Mouse (Mus musculus): Measurements from ENCODE around the gene F12. TPM values are rescaled to one million over a fixed set of nuclear protein-coding genes. Genes with fewer than 3 reads are reported as not detected.

Gene F12
- total and polyA plus RNA-seq, 2 experiments from 2014 or later, result not detected

DNA sequence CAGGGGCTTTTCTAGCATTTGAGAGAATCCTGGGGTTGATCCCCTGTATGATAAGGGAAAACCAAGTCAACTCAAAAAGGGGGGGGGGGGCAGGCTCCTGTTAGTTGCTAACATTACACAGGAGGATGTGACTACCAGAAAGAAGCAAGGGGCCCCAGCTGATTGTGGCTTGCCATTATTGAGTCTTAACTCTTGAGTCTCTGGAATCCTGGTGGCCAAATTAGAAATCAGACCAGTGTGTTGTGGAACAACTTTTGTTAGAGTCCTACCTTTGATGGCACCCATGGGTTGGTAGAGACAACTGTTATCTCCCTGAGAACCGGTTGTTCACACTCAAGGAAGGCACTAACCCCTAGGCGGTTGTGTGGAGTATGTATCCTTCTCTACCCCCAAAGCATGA lies 36.4 kb upstream of the F12 start:
- H3K27ac ChIP-seq (ENCODE audit: low read depth), result no peak overlapping the region
- H3K9me3 ChIP-seq (replicated peaks; ENCODE audit: control insufficient read depth, low read length), result no peaks in the 10 kb centered on the region
- H3K4me3 ChIP-seq (ENCODE audit: low read depth, low read length), result no peak overlapping the region
- no peak for ATAC-seq (ENCODE audit: insufficient read depth, low read depth)
- peaks cover 13% of the 10 kb centered on the region for H3K4me1 ChIP-seq (ENCODE audit: control insufficient read depth, insufficient read depth)
- peaks cover 30% of the 10 kb centered on the region for H3K27me3 ChIP-seq (ENCODE audit: control insufficient read depth, insufficient read depth, low read length)
- H3K36me3 ChIP-seq (replicated peaks; ENCODE audit: control insufficient read depth, insufficient read depth, low read length), result peaks cover 32% of the 10 kb centered on the region
- no peak for TF ChIP-seq CTCF (IDR thresholded peaks at IDR 0.05; ENCODE audit: low read depth)
- TF ChIP-seq EP300 (IDR thresholded peaks at IDR 0.05; ENCODE audit: low read depth), result no peak
- no peak for DNase-seq (ENCODE audit: low spot score)
- 50% methylated on average over 2 of the region's 2 CpGs for WGBS
- no peak overlapping the region for H3K4me2 ChIP-seq (ENCODE audit: low read depth, low read length)
- no peak overlapping the region for H3K9ac ChIP-seq (replicated peaks; ENCODE audit: low read depth, low read length)

DNA sequence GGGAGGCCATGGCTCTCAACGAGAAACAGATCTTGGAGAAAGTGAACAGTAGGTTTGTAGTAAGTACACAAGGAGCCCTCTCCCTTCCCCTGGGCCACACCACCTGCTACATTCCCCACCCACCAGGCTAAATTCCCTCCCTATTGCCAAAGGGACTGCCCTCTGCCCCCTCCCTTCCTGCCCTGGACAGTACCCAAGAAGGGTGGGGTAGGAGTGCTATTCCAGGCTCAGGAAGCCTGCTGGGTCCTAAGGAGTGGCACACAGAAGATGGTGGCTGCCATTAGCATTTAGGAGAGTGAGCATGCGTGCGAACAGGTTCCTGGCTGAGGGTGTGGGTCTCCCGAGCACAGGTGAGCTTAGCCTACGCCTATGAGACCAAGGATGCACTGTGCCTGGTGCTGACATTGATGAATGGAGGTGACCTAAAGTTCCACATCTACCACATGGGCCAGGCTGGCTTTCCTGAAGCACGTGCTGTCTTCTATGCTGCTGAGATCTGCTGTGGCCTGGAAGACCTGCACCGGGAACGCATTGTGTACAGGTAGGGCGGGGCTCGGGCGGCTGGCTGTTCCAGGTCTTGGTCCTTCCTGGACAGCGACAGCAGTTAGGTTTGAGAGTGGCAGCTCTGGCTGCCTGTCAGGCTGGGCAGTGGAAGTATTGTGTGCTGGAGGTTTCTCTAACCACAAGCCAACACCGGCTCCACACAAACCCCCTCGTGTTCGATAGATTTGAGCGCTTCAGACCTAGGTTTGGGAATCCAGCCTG lies 25.4 kb upstream of the F12 start:
- Histone ChIP-seq H3K27ac (ENCODE audit: low read depth) (no peak overlapping the region), H3K4me2 (ENCODE audit: low read depth, low read length) (no peak overlapping the region), H3K9ac (replicated peaks; ENCODE audit: low read depth, low read length) (no peak overlapping the region), H3K4me1 (ENCODE audit: control insufficient read depth, insufficient read depth) (peaks cover 36% of the 10 kb centered on the region), H3K36me3 (replicated peaks; ENCODE audit: control insufficient read depth, insufficient read depth, low read length) (peaks cover 68% of the 10 kb centered on the region), H3K9me3 (replicated peaks; ENCODE audit: control insufficient read depth, low read length) (no peaks in the 10 kb centered on the region), H3K27me3 (ENCODE audit: control insufficient read depth, insufficient read depth, low read length) (no peaks in the 10 kb centered on the region), H3K4me3 (ENCODE audit: low read depth, low read length) (no peak overlapping the region)
- TF ChIP-seq CTCF (IDR thresholded peaks at IDR 0.05; ENCODE audit: low read depth) (no peak), EP300 (IDR thresholded peaks at IDR 0.05; ENCODE audit: low read depth) (no peak)
- ATAC-seq (ENCODE audit: insufficient read depth, low read depth), result no peak
- WGBS, result 91% methylated on average over 16 of the region's 16 CpGs
- DNase-seq (ENCODE audit: low spot score), result no peak

DNA sequence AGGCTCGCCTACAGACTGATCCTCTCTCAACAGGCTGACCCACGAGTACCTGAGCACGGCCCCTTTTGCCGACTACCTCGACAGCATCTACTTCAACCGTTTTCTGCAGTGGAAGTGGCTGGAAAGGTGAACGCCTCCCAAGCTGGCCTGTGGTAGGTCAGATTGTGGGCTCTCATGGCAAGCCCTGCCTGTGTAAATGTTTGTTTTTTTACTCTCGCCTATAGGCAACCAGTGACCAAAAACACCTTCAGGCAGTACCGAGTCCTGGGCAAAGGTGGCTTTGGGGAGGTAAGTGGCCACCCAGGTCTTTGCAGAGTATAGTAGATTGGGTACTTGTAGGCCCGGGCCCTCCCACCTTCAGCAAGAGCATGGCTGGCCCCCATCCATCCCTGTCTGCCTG lies 24.7 kb upstream of the F12 start:
- TF ChIP-seq CTCF (IDR thresholded peaks at IDR 0.05; ENCODE audit: low read depth) (no peak), EP300 (IDR thresholded peaks at IDR 0.05; ENCODE audit: low read depth) (no peak)
- Histone ChIP-seq H3K9me3 (replicated peaks; ENCODE audit: control insufficient read depth, low read length) (no peaks in the 10 kb centered on the region), H3K4me3 (ENCODE audit: low read depth, low read length) (no peak overlapping the region), H3K27me3 (ENCODE audit: control insufficient read depth, insufficient read depth, low read length) (no peaks in the 10 kb centered on the region), H3K27ac (ENCODE audit: low read depth) (peak overlapping the region; percentile 79; the same call in 1 of the 2 replicates), H3K36me3 (replicated peaks; ENCODE audit: control insufficient read depth, insufficient read depth, low read length) (peaks cover 62% of the 10 kb centered on the region), H3K9ac (replicated peaks; ENCODE audit: low read depth, low read length) (no peak overlapping the region), H3K4me1 (ENCODE audit: control insufficient read depth, insufficient read depth) (peaks cover 42% of the 10 kb centered on the region), H3K4me2 (ENCODE audit: low read depth, low read length) (no peak overlapping the region)
- DNase-seq (ENCODE audit: low spot score) (no peak), ATAC-seq (ENCODE audit: insufficient read depth, low read depth) (no peak)
- WGBS, result 89% methylated on average over 10 of the region's 10 CpGs

DNA sequence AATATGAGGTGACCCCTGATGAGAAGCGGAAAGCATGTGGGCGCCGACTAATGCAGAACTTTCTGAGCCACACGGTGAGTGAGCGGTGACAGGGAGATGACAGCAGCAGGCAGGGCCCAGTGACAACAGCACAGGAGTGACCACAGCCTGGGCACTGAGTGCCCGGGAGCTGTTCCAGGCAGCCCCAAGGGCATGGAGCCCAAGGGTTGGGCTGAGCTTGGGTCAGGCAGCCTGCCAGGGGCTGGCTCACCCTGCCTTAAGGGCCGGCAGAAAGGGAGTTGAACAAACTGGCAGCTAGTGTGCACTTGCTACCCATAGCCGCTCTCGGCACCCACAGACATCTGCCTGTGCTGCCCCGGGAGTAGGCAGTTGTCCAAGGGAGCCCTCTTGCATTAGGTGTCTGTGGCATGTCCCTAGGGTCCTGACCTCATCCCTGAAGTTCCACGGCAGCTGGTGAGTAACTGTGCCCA lies 24.0 kb upstream of the F12 start:
- TF ChIP-seq CTCF (IDR thresholded peaks at IDR 0.05; ENCODE audit: low read depth) (no peak), EP300 (IDR thresholded peaks at IDR 0.05; ENCODE audit: low read depth) (peak; percentile 60)
- Histone ChIP-seq H3K27ac (ENCODE audit: low read depth) (peak overlapping the region; percentile 79), H3K36me3 (replicated peaks; ENCODE audit: control insufficient read depth, insufficient read depth, low read length) (peaks cover 54% of the 10 kb centered on the region), H3K9me3 (replicated peaks; ENCODE audit: control insufficient read depth, low read length) (no peaks in the 10 kb centered on the region), H3K4me1 (ENCODE audit: control insufficient read depth, insufficient read depth) (peaks cover 50% of the 10 kb centered on the region), H3K9ac (replicated peaks; ENCODE audit: low read depth, low read length) (no peak overlapping the region), H3K4me2 (ENCODE audit: low read depth, low read length) (0 out of 2 replicates have a peak overlapping the region, but pooled peaks have one; percentile 16), H3K27me3 (ENCODE audit: control insufficient read depth, insufficient read depth, low read length) (no peaks in the 10 kb centered on the region), H3K4me3 (ENCODE audit: low read depth, low read length) (no peak overlapping the region)
- DNase-seq (ENCODE audit: low spot score) (peak; percentile 87), ATAC-seq (ENCODE audit: insufficient read depth, low read depth) (peak; percentile 95)
- 40% methylated on average over 11 of the region's 11 CpGs for WGBS

DNA sequence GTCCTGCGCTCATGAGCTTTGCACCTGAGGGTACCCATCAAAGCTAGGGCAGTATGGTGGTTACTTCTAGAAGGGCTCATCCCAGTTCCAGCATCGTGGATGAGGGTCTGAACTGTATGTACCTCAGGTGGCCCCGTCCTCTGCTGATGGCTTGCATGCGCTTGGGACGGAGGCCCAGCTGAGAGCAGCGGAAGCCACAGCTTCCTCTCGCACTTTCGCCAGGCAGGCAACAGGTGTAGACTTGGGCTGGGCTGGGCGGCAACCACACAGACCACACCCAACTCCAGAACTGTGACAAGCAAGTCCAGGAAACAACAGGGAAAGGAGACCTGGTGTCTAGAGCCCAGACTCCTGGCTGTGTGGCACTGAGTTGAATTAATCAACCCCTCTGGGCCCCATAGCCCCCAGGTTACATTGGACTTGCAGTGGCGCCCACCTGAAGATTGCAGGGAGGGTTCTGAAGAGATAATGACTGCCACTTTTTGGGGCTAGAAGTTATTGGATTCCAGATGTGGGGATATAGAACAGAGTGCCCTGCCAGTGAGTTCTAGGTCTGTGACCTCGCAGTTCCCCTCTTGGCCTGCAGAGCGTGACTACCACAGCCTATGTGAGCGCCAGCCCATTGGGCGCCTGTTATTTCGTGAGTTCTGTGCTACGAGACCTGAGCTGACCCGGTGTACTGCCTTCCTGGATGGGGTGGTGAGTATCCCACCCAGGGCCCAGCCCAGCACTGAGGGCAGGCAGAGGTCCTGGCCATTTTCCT lies 23.3 kb upstream of the F12 start:
- Histone ChIP-seq H3K4me3 (ENCODE audit: low read depth, low read length) (no peak overlapping the region), H3K9ac (replicated peaks; ENCODE audit: low read depth, low read length) (no peak overlapping the region), H3K9me3 (replicated peaks; ENCODE audit: control insufficient read depth, low read length) (no peaks in the 10 kb centered on the region), H3K4me2 (ENCODE audit: low read depth, low read length) (peak overlapping the region; percentile 9; the same call in 1 of the 2 replicates), H3K27ac (ENCODE audit: low read depth) (peak overlapping the region; percentile 79), H3K4me1 (ENCODE audit: control insufficient read depth, insufficient read depth) (peaks cover 50% of the 10 kb centered on the region), H3K27me3 (ENCODE audit: control insufficient read depth, insufficient read depth, low read length) (no peaks in the 10 kb centered on the region), H3K36me3 (replicated peaks; ENCODE audit: control insufficient read depth, insufficient read depth, low read length) (peaks cover 47% of the 10 kb centered on the region)
- ATAC-seq (ENCODE audit: insufficient read depth, low read depth) (no peak), DNase-seq (ENCODE audit: low spot score) (no peak)
- TF ChIP-seq CTCF (IDR thresholded peaks at IDR 0.05; ENCODE audit: low read depth) (no peak), EP300 (IDR thresholded peaks at IDR 0.05; ENCODE audit: low read depth) (no peak)
- WGBS, result 80% methylated on average over 16 of the region's 17 CpGs
